Mouse (Mus musculus) adrenal gland, adult (tissue): ENCODE data around the gene Pnma3.
"Not testable (repeated sequence)": the region's sequence is repeated elsewhere in the genome, so short reads cannot be mapped to it uniquely, and the experiment has no call there.

Experiments used
- DNase-seq, 2 experiments: peaks; one replicate each; pipeline ENCODE4 v3.0.0; 2022 to 2023; ENCODE audit warnings: low spot score in 1 of 2; ENCODE audit not compliant: inconsistent age in 2 of 2

Gene Pnma3

DNA sequence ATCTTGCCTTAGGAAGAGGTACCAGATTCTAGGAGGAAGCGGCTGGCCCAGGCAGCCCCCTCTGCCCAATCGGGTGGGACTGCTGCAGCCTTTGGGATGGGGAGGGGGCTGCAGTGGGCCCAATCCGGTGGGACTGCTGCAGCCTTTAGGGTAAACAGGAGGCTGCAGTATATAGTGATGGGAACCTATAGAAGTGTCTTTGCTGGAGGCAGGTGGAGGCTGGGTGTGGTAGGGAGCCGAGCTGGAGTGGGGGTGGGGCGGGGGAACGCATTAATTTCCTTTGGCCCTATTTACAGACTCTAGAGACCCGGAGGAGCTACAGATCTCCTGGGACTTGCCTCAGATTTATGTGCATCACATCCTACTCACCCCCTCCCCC lies at the start of gene Pnma3:
TSS of gene Pnma3 (plus strand) at position 373 of the 379 bp plus-strand sequence.
- no peak for DNase-seq

DNA sequence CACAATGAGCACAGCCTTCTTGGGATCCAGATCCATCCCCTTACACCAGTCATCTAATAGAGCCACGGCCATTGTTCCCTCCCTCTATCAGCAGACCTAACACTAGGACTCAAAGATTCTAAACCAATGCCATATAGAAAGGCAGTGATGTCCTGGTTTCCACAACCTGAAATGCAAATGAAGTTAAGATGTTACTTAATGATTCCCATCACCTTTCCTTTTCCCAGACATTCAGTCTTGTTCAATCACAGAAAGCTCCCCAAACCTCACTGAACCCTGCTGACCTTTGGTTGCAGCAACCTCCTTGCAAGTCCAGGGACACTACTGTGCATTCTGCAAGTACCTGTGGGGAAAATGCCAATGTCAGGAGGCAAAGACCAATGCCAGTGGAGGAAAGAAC lies 27.6 kb upstream of the Pnma3 start, which contains the start of gene Pnma5:
TSS of gene Pnma5 (minus strand) at position 101 of the 400 bp plus-strand sequence.
- no peak for DNase-seq

GRCm38 (mm10) chrX:73038831-73039230 lies 25.8 kb upstream of the Pnma3 start:
- DNase-seq = no peak

DNA sequence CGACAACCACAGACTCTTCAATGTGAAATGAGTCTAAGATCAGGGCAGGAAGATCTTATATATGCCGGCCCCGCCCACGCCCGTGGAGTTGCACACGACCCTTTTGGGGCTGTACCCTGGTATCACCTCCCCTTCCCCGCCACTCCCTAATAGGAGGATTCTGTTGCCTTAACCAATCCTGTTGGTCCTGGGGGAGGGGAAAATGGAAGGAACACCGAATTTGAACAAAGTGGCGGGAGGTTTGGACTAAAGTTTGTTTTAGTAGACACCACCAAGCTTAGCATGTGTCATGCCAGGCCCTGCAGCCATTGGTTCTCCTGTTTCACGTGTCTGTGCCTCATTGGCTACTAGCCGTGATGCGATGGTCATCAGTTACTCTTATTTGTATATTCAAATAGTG lies 24.9 kb upstream of the Pnma3 start:
- DNase-seq = no peak

DNA sequence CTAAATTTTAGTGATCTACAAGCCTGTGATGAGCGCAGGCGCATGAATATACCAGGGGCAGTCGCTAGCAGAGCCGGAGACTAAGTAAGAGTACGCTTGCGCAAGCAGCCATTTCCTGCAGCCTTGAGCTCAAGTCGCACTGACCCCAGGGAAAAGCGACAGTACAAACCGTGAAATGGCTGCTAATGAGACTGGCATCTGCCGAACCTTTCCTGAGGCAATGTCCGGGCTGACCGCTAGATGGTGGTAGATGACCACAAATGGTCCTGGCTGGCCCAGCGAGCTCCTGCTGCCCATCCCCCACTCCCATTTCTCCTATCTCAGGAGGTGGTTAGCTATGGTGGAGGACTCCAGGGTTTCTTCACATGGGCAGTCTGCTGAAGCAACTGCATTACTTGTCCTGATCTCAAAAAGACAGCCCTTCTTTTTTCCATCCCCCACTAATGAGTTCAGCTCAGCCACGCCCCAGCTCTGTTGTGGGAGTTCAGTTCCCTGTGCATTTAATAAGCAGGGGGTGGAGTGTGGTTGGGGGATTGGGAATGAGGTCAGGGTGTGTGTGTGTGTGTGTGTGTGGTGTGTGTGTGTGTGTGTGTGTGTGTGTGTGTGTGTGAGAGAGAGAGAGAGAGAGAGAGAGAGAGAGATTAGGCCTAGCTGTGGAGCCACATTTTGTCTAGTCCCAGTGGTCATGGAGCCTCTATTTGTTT lies 10.6 kb upstream of the Pnma3 start:
- peak; percentile 89 to 97 for DNase-seq

GRCm38 (mm10) chrX:73061528-73061927 lies 3.1 kb upstream of the Pnma3 start:
- DNase-seq = no peak

- no peak for DNase-seq
Observed at GRCm38 (mm10) chrX:73062323-73062722, 2.3 kb upstream of the Pnma3 start.

DNA sequence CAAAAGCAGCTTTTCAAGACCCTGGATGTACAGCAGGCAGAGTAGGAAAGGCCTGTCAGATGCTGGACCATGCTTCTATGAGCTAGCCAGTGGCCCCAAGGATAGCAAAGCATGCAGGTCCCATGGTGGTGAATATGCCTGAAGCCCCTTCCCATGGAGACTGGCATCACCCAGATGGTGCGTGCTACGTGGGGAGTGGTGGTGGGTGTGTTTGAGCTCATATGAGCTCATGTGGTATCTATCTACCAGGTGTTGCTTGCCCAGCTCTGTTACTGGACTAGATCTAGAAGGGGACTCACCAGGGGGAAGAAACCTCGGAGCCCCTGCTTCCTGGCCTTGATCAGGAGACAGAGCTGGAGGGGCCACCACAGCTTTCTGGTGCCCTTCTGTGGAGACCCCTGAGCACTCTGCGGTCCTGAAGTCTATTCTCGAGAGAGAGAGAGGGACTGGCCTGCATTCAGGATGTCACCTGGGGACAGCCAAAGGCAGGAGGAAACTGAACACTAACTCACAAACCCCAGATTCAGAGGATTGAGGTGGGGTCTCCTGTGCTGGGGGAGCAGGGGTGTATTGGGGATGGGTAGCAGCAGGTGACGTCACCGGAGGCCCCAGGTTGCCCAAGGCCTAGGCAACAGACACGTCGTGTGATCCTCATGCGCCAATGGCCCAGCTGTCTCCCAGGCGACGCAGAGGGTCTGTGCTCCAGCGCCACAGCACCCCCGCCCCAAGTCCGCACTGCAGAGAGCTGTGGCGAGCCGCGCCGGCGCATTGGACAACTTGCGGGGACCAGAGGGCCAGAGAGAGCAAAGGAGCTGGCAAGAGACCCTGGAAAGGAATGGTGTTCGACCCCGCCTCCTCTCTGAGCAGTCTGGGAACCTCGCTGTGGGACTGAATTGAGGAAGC lies 824 bp upstream of the Pnma3 start:
- no peak for DNase-seq

GRCm38 (mm10) chrX:73066765-73067312 lies 2.3 kb downstream of the Pnma3 start:
- DNase-seq = not testable (repeated sequence)

- DNase-seq = not testable (repeated sequence)
Observed at GRCm38 (mm10) chrX:73082267-73083055, 17.9 kb downstream of the Pnma3 start, which contains the start of gene Xlr4a. TSS of gene Xlr4a (minus strand) at chrX:73082478.

DNA sequence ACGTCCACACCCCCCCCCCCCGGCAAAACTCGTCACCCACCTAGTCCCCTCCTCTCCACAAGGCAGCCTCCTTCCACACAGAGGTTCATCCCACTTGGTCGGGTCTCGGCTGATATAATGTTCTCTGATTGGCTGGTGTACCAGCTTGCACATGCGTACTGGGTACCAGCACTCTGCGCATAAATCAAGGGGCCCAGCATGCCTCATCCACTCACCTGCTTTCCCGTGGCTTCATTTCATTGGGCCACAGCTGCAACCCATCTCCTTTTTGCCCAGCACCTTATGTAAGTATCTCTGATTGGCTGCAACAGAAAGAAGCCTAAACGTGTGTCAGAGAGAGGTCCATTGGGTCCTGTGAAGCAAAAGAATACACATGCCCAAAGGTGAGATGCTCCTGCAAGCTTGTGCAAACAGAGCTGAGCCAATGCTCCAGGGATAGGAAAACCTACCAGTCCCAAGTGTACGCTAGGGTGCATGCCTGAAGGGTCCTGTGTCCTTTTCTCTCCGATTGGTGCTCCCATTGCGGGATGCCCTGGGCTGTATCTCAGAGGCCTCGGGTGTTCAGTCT lies 32.4 kb downstream of the Pnma3 start, which contains the start of gene Xlr3a:
TSS of gene Xlr3a (minus strand) at position 155 of the 568 bp plus-strand sequence.
- peak in 1 of 2 experiments; percentile 8 for DNase-seq

DNA sequence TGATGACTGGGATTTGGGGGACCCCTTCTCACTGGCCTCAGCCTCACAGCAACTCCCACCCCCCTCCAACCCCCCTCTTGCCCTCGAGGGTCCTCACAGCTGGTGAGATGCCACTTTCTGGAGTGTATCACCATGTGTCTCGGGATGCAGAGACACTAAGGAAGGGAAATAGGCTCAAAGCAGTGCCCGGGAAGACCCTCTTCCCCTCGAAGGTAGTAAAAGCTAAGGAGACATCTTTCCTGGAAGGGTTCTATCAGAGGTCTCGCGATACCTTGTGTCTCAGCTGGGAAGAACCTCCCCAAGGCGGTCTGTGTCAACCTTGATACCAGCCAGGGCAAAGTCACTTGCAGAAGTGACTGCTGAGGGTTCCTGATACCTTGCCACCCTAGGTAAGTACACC lies 52.2 kb downstream of the Pnma3 start, which contains the start of gene Gm14685:
TSS of gene Gm14685 (plus strand) at position 301 of the 400 bp plus-strand sequence.
- DNase-seq = not testable (repeated sequence)
